Mouse (Mus musculus): Measurements from ENCODE around the gene Acpp. TPM values are rescaled to one million over a fixed set of nuclear protein-coding genes. Genes with fewer than 3 reads are reported as not detected.

Gene Acpp
- polyA plus RNA-seq, 1 experiment from 2014 or later = 0.17 TPM

DNA sequence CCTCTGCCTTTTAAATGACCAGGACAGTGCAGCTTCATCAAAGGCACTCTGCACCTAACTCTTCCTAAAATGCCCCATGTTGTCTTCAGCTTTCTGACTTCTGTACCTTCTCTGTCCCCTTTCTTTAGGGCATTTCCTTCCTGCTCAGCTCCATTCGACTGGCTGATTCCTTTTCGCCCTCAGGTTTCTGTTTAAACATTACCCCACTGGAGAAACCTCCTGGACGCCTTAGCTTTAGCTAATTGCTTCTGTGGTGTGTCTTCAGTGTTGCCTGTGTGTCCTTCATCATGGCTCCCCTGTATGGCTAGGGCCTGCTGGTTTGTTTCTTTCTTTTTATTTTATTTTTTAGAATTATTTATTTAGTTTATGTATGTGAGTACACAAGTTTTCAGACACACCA lies 40.5 kb downstream of the Acpp start:
- no peaks in the 10 kb centered on the region for H3K4me1 ChIP-seq
- 37% methylated on average over 3 of the region's 3 CpGs for WGBS (ENCODE audit: insufficient replicate concordance)

DNA sequence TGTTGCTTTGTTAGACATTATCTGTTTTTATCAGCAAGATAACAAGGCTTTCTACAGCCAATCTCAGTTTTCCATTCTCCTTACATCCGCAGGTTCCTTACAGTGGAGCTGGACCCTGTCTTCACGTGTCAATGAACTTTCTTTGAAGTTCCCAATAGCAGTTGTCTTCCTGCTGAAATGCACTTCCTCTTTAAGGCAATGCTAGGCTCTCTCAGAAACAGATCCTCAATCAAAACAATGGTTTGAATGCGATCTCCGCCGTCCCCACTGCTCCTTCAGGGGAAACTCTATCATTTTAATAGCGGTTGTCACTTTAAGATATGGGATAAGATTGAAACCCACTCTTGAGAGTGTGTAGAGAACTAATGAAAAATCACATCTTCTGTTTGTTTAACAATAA lies 52.6 kb downstream of the Acpp start:
- H3K36me3 ChIP-seq = no peaks in the 10 kb centered on the region
- no peak overlapping the region for H3K4me2 ChIP-seq
- no peak for ATAC-seq
- H3K4me1 ChIP-seq = no peaks in the 10 kb centered on the region
- no peak overlapping the region for H3K4me3 ChIP-seq
- no peak overlapping the region for H3K27ac ChIP-seq
- WGBS (ENCODE audit: insufficient replicate concordance) = 35% methylated on average over 6 of the region's 6 CpGs
- no peaks in the 10 kb centered on the region for H3K9me3 ChIP-seq (replicated peaks)
- no peaks in the 10 kb centered on the region for H3K27me3 ChIP-seq (replicated peaks)
- H3K9ac ChIP-seq = no peak overlapping the region

More for the DNA sequence above, 40.5 kb downstream of the Acpp start:
- no peaks in the 10 kb centered on the region for H3K9me3 ChIP-seq (replicated peaks)
- H3K27ac ChIP-seq = no peak overlapping the region
- no peaks in the 10 kb centered on the region for H3K27me3 ChIP-seq (replicated peaks)
- H3K36me3 ChIP-seq = no peaks in the 10 kb centered on the region
- H3K4me3 ChIP-seq = no peak overlapping the region
- no peak overlapping the region for H3K9ac ChIP-seq
- no peak for ATAC-seq
- no peak overlapping the region for H3K4me2 ChIP-seq

DNA sequence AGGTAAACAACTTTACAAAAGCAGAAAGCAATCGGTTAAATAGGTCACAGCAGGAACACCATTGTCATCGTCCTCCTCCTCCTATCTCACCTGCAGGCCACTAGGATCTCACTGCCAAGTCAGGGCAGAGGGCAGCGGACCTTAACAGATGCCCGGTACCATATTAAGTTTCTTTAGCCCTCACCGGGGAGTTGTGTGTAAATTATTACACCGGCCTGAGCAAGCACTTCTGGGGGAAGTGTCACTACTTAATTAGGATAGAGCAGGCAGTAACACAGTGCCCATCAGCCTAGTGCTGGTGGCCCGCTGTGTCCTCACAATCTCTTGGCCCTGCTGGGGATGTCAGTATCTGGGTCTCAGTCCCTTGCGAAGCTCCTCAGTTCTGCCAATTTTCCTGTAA lies 55.0 kb downstream of the Acpp start:
- H3K9me3 ChIP-seq (replicated peaks) = no peaks in the 10 kb centered on the region
- no peaks in the 10 kb centered on the region for H3K4me1 ChIP-seq
- H3K4me2 ChIP-seq = no peak overlapping the region
- no peaks in the 10 kb centered on the region for H3K27me3 ChIP-seq (replicated peaks)
- H3K27ac ChIP-seq = no peak overlapping the region
- 59% methylated on average over 8 of the region's 8 CpGs for WGBS (ENCODE audit: insufficient replicate concordance)
- H3K4me3 ChIP-seq = no peak overlapping the region
- H3K9ac ChIP-seq = no peak overlapping the region
- no peaks in the 10 kb centered on the region for H3K36me3 ChIP-seq
- ATAC-seq = no peak

DNA sequence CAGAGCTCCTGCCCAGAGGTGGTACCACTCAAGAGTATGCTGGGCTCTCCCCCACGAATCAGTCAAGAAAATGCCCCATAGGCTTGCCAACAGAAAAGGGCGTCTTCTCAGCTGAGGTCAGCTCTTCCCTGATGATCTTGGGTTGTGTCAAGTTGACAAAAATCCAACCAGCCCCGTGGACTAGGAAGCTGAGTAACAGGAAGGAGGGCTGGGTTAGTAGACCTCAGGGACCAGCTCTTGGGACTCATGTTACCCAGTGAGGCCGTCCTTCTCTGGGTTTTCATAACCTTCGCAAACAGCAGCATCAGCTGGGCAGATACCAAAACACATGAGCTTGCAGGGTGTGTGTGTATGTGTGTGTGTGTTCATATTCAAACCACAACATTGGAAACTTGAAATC lies 55.8 kb downstream of the Acpp start:
- Histone ChIP-seq H3K27ac (no peak overlapping the region), H3K36me3 (no peaks in the 10 kb centered on the region), H3K9ac (no peak overlapping the region), H3K9me3 (replicated peaks) (no peaks in the 10 kb centered on the region), H3K4me1 (no peaks in the 10 kb centered on the region), H3K27me3 (replicated peaks) (no peaks in the 10 kb centered on the region), H3K4me2 (no peak overlapping the region), H3K4me3 (no peak overlapping the region)
- no peak for ATAC-seq
- WGBS (ENCODE audit: insufficient replicate concordance) = 56% methylated on average over 5 of the region's 5 CpGs

DNA sequence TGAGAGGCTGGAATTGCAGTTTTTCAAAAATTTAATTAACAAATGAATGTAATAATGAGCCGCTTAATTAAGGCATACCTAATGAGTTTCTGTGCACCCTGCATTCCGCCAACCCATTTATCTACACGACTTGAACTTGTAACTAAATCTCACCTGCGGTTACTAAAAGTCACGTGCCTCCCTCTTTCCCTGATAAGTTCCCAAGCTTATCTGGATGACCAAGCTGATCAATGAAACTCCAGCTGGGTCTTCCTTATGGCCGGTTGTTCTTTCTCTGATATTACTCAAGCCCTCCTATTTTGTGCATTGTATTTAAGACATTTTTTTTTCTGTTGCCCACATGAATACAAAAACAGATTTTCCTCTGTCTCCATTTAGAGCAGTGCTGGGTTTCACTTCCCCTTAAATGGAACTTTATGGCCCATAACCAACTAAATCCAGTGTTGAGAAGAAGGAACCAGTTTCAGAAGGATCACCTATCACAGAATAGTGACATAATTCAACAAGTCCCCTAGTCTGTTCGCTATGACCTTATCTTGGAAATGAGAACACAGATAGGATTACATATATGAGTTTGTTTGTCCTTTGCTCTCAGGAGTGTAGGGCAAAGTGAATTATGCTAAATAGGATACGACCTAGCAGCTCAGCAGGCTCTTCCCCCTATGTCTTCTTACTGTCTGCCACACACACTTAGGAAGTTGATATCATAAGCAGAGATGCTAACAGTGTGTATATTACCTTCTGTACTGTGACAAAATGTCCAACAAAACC lies 56.6 kb downstream of the Acpp start:
- H3K36me3 ChIP-seq = no peaks in the 10 kb centered on the region
- 60% methylated on average over 8 of the region's 8 CpGs for WGBS (ENCODE audit: insufficient replicate concordance)
- no peak for ATAC-seq
- no peak overlapping the region for H3K4me2 ChIP-seq
- no peaks in the 10 kb centered on the region for H3K27me3 ChIP-seq (replicated peaks)
- no peak overlapping the region for H3K27ac ChIP-seq
- H3K4me3 ChIP-seq = no peak overlapping the region
- H3K9me3 ChIP-seq (replicated peaks) = no peaks in the 10 kb centered on the region
- no peak overlapping the region for H3K9ac ChIP-seq
- H3K4me1 ChIP-seq = no peaks in the 10 kb centered on the region

DNA sequence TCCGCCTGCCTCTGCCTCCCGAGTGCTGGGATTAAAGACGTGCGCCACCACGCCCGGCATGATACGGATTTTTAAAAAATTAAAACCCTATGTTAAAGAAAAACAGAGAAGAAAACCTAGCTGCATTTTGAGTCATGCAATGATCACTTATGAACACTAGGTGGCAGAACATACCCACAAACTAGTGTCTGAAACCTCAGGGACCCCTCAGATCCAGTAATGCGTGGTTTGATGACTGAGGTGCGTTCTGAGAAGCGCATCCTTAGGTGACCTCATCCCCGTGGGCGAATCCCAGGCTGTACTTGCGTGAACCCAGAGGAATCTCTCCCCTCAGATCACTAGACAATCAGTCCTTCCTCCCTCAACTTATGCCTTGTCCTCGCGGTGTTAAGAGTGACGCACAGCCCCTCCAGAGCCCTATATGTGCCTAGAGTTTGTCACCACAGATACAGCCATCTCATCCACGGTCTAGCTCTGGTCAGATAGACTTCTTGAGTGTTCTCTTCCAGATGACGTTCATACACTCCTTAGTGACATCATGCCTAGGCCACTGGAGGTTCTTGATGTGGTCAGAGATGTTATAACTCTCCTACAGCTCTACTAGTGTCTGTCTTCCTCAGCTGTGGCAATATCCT lies 59.9 kb downstream of the Acpp start:
- no peak for ATAC-seq
- no peaks in the 10 kb centered on the region for H3K27me3 ChIP-seq (replicated peaks)

DNA sequence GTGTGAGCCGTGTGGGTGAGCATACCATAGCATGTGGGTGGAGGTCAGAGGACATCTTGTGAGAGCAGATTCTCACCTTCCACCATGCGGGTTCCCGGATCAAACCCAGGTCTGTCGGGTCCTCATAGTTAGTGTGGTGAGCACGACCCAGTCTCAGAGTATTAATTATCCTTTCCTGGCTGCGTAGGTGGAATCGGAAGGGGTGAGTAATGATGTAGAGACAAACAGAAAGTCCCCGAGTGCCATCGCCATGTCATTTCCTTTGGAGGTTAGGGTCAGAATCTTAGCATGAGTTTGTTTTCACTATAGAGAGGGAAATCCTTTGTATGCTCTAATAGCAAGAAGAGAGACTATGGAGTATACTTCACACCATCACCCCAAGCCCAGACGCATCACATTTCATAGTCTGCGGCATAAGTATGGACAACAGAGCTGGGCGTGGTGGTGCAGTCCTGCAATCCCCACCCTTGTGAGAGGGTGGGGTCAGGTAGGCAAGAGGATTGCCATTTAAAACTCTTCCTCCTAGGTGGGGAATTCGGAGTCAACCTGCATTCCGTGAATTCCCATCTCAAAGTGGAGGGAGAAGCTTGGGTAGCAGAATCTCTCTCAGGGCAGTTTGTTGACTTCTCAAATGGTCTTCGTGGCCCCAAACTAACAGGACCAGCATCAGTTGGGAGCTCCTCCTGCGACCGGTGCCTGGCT lies 62.3 kb downstream of the Acpp start:
- WGBS (ENCODE audit: insufficient replicate concordance) = 72% methylated on average over 17 of the region's 17 CpGs
- no peak overlapping the region for H3K27ac ChIP-seq
- H3K36me3 ChIP-seq = no peaks in the 10 kb centered on the region
- H3K9ac ChIP-seq = no peak overlapping the region
- H3K4me1 ChIP-seq = no peaks in the 10 kb centered on the region
- H3K4me3 ChIP-seq = no peak overlapping the region
- no peaks in the 10 kb centered on the region for H3K27me3 ChIP-seq (replicated peaks)
- H3K9me3 ChIP-seq (replicated peaks) = no peaks in the 10 kb centered on the region
- no peak overlapping the region for H3K4me2 ChIP-seq
- ATAC-seq = no peak

More for the DNA sequence above, 59.9 kb downstream of the Acpp start:
- no peak overlapping the region for H3K4me3 ChIP-seq
- WGBS (ENCODE audit: insufficient replicate concordance) = 17% methylated on average over 18 of the region's 18 CpGs
- H3K36me3 ChIP-seq = no peaks in the 10 kb centered on the region
- no peaks in the 10 kb centered on the region for H3K9me3 ChIP-seq (replicated peaks)
- H3K9ac ChIP-seq = no peak overlapping the region
- no peaks in the 10 kb centered on the region for H3K4me1 ChIP-seq
- no peak overlapping the region for H3K27ac ChIP-seq
- H3K4me2 ChIP-seq = peak overlapping the region; percentile 31; the same call in 1 of the 2 replicates

DNA sequence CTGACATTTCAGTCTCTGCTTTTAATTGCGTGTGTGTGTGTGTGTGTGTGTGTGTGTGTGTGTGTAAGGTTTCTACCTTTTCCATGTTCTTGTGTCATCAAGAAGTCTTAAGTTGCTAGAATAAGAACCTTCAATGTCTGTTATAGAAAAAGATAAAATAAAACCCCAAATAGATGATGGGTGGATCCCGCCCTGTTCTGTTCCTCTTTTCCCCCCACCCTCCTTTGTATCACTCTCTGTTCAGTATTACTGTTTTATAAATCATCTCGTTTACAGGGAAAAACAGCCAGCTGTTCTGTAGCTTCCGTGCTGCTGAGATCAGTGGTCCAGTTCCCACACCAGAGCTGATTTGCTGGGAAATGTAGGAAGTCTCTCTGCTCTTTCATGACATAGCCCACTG lies 65.5 kb downstream of the Acpp start:
- Histone ChIP-seq H3K4me3 (no peak overlapping the region), H3K36me3 (no peaks in the 10 kb centered on the region), H3K27ac (no peak overlapping the region), H3K4me2 (no peak overlapping the region), H3K9ac (no peak overlapping the region), H3K9me3 (replicated peaks) (no peaks in the 10 kb centered on the region), H3K4me1 (peaks cover 6% of the 10 kb centered on the region; the same call in 1 of the 2 replicates), H3K27me3 (replicated peaks) (no peaks in the 10 kb centered on the region)
- WGBS (ENCODE audit: insufficient replicate concordance) = 66% methylated on average over 4 of the region's 4 CpGs
- ATAC-seq = no peak

DNA sequence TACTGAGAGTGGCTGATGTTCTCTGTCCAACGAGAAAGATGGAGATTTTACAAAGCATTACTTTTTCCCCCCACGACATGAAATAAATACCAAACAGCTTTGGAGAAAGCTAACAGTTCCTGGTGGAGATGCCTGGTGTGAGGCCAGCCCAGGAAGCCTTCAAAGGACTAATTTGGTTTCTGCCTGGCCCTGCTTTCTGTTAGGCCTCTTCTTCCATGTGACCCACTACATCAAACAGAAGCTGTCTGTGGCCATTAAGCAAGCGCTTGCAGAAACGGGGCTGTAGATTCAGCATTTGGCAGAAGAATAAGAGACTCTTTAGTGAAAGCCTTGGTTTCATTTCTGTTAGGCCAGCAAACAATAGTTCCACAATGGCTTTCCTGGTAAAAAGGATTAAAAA lies 65.9 kb downstream of the Acpp start:
- WGBS (ENCODE audit: insufficient replicate concordance) = 65% methylated on average over 4 of the region's 4 CpGs
- Histone ChIP-seq H3K27me3 (replicated peaks) (no peaks in the 10 kb centered on the region), H3K9ac (no peak overlapping the region), H3K27ac (no peak overlapping the region), H3K9me3 (replicated peaks) (no peaks in the 10 kb centered on the region), H3K4me2 (no peak overlapping the region), H3K4me1 (peaks cover 6% of the 10 kb centered on the region; the same call in 1 of the 2 replicates), H3K36me3 (no peaks in the 10 kb centered on the region), H3K4me3 (no peak overlapping the region)
- no peak for ATAC-seq

DNA sequence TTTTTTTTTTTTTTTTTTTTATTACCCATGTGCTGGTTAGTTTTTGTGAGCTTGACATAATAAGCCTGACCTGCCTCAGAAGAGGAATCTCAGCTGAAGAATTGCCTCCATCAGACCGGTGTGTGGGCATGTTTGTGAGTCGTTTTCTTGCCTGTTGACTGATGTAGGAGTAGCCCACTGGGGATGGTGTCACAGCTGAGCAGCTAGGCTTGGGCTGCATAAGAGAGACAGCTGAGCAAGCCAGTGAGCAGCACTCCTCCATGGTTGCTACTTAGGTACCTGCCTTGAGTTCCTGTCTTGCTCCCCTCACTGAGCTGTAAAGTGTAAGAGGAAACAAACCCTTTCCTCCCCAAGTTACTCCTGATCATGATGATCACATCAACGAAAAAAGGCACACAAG lies 67.6 kb downstream of the Acpp start:
- Histone ChIP-seq H3K9ac (no peak overlapping the region), H3K4me3 (no peak overlapping the region), H3K36me3 (no peaks in the 10 kb centered on the region), H3K4me1 (peaks cover 6% of the 10 kb centered on the region; the same call in 1 of the 2 replicates), H3K27ac (no peak overlapping the region), H3K9me3 (replicated peaks) (no peaks in the 10 kb centered on the region), H3K27me3 (replicated peaks) (no peaks in the 10 kb centered on the region), H3K4me2 (no peak overlapping the region)
- ATAC-seq = no peak
- 67% methylated on average over 3 of the region's 3 CpGs for WGBS (ENCODE audit: insufficient replicate concordance)

DNA sequence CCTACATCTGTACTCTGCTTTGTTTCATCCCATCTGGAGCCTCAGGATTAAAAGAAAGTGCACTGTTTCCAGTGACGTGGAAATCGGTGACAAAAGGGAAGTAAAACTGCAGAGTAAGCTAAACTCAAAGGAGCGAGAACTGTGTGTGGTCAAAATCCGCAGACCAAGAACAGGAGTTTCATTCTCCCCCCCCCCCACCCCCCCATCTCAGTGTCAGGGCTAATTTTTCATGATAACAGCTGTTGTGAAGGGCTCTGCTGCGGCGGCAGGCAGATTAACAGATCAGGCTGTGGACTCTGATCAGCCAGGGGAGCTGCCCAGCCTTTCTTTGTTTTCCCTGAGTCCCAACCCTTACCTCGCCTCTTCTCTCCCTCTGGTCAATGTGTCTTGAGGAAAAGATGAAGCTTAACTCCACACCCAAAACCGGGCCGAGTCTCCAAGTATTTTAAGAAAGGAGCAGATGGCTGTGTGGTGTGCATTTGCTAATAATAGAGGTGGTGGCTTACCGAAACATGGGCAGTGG lies 68.1 kb downstream of the Acpp start:
- Histone ChIP-seq H3K4me1 (peaks cover 6% of the 10 kb centered on the region; the same call in 1 of the 2 replicates), H3K4me3 (no peak overlapping the region), H3K36me3 (no peaks in the 10 kb centered on the region), H3K27ac (no peak overlapping the region), H3K4me2 (peak overlapping the region; percentile 25), H3K9ac (no peak overlapping the region), H3K9me3 (replicated peaks) (no peaks in the 10 kb centered on the region), H3K27me3 (replicated peaks) (no peaks in the 10 kb centered on the region)
- no peak for ATAC-seq
- WGBS (ENCODE audit: insufficient replicate concordance) = 22% methylated on average over 10 of the region's 10 CpGs

DNA sequence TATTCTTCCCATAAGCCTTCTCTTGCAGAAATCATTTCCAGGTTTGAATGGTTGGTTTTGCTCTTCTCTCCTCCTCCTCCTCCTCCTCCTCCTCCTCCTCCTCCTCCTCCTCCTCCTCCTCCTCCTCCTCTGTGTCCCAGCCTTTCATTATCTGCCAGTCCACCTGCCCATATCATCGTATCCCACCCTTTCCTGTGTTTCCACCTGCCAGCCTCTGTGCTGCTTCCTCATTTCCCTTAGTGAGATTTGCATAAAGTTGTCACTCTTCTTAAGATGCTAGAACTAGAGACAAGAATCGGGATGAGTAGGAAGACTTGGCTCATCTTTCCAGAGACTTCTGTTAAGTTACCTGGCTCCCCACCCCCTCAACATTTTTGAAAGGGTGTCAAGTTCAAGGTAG lies 73.0 kb downstream of the Acpp start:
- Histone ChIP-seq H3K4me3 (no peak overlapping the region), H3K27me3 (replicated peaks) (no peaks in the 10 kb centered on the region), H3K9ac (no peak overlapping the region), H3K9me3 (replicated peaks) (no peaks in the 10 kb centered on the region), H3K36me3 (no peaks in the 10 kb centered on the region), H3K4me2 (no peak overlapping the region), H3K4me1 (peaks cover 38% of the 10 kb centered on the region), H3K27ac (no peak overlapping the region)
- WGBS (ENCODE audit: insufficient replicate concordance) = 49% methylated on average over 2 of the region's 2 CpGs
- ATAC-seq = no peak
